Mouse (Mus musculus): ENCODE measurements around the gene Idh3a.

GRCm38 (mm10) chr9:54549433-54549832 lies 36.7 kb upstream of the Idh3a start:
- TF ChIP-seq CTCF (IDR thresholded peaks at IDR 0.05; ENCODE audit: low read depth, low read length), result no peak
- TF ChIP-seq EP300 (IDR thresholded peaks at IDR 0.05; ENCODE audit: insufficient read depth, low read depth, low read length), result no peak
